Mouse (Mus musculus) ES-E14 (cell line): ENCODE results near the gene Irf8.

ENCODE experiments used
- HCFC1 ChIP-seq: IDR thresholded peaks from 2 replicates; pipeline ENCODE4 v1.6.1; 2012; ENCODE audit warnings: low read length, inconsistent platforms, borderline replicate concordance; ENCODE audit not compliant: insufficient read depth
- ZNF384 ChIP-seq: IDR thresholded peaks from 2 replicates; pipeline ENCODE4 v1.6.1; 2012; ENCODE audit warnings: low read depth, low read length, inconsistent platforms

DNA sequence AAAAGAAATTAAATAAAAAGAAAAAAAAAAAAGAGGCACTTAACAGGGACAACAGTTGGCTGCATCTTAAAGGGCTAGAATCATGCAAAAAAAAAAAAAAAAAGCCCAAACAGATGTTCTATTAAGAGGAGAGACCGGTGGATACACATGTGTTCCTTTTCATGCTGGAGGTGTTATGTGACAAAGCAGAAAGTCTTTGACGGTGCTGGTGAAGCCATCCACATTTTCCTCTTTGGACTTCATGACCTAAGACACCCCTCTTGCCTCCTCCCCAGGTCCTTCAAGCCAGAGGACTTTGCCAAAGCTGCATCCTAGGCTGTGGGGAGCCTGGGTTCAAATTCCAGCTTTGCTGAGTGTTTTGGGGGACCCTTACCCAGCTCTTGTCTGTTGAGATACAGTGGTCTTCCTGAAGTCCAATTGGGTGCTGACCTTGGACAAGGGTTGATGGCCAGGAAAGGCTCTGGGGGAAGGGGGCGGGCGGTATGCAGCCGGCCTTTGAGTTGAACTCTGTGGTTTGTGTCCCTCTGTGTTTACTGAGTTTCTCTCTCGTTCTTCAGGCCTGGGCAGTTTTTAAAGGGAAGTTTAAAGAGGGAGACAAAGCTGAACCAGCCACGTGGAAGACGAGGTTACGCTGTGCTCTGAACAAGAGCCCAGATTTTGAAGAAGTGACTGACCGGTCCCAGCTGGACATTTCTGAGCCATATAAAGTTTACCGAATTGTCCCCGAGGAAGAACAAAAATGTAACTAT lies 7.2 kb downstream of the Irf8 start:
- TF ChIP-seq HCFC1: no peak
- no peak for TF ChIP-seq ZNF384
